Mouse (Mus musculus): ENCODE data around the gene Ccl21b.
"Not testable (repeated sequence)": the region's sequence is repeated elsewhere in the genome, so short reads cannot be mapped to it uniquely, and the experiment has no call there.

The Ccl21b gene

DNA sequence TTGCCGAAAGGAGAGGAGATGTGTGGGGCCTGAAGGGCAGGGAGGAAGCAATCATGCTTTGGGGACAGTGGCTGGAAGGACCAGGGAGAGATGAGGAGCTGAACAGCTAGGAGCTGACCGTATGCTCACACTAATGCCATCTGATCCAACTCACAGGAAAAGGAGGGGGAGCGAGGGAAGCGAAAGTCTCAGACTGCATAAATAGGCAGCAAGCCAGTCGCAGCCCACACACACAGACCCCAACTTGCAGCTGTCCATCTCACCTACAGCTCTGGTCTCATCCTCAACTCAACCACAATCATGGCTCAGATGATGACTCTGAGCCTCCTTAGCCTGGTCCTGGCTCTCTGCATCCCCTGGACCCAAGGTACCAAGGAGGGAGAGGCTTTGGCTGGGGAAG is at the start of gene Ccl21b:
Gene Ccl21b (plus strand): TSS at position 301 of the 400 bp plus-strand sequence.
- DNase-seq, result not testable (repeated sequence)

- DNase-seq, result not testable (repeated sequence)
These were observed 15.2 kb upstream of the Ccl21b start, which contains the start of gene Gm10600 for GRCm38 (mm10) chr4:42240339-42240738. Gm10600 (plus strand) TSS chr4:42240639.

- not testable (repeated sequence) for DNase-seq
These were observed 38.4 kb downstream of the Ccl21b start, which contains the start of gene Gm21953 for GRCm38 (mm10) chr4:42293967-42294366. Gm21953 (plus strand) TSS chr4:42294267.

Measured in kidney, postnatal 25 days (tissue).